Mouse (Mus musculus): Measurements from ENCODE around the gene Mcm6.

DNA sequence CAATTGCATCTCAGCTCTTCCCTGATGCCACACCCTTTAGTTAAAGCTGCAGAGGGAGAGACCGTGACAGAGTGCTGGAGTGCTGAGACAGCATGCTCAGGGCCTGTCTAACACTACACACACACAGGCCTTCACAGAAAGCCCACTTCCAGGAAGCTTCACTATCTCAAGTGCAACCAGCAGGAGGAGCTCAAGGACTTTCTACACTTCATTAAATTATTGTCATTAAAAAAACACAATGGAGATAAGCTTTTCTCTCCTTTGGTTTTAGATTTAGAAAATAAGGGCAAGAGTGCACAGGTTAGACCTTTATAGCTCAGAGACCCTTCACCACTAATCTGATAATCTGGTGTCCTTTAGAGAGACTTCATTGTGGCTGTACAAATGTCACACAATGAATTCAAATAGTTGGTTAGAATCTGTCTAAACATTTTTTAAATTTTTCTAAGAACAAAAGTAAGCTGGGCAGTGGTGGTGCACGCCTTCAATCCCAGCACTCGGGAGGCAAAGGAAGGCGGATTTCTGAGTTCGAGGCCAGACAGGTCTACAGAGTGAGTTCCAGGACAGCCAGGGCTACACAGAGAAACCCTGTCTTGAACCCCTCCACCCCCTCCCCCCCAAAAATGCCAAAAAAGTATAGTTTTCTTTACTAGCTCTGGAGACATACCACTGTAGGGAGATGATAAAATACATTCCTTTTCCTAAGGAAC is 9.4 kb upstream of the Mcm6 start:
- TF ChIP-seq CTCF (IDR thresholded peaks at IDR 0.05; ENCODE audit: low read depth, low read length) (no peak), POLR2A (IDR thresholded peaks at IDR 0.05; ENCODE audit: insufficient read depth, low read length) (no peak)

Data from ES-Bruce4 (cell line).